Mouse (Mus musculus) stomach, postnatal 0 days (tissue): ENCODE measurements around the gene Arhgef10l. TPM values are rescaled to one million over a fixed set of nuclear protein-coding genes. Genes with fewer than 3 reads are reported as not detected.

Experiments used
- ATAC-seq: fragments of 200-750 bp; cut with Nextera tagmentation; 2 replicates; pipeline ENCODE4 v1.8.0; 2017; ENCODE audit not compliant: low FRiP score, low TSS enrichment
- DNase-seq: peaks from one replicate; pipeline ENCODE4 v3.0.0-alpha.2; 2016; ENCODE audit warnings: low spot score
- H3K27ac ChIP-seq: fragments of 300-500 bp; sonication (generic); replicated peaks from 2 replicates; pipeline ENCODE4 v1.5.1; 2014; ENCODE audit warnings: mild to moderate bottlenecking, control low read depth
- H3K27me3 ChIP-seq: fragments of 300-500 bp; sonication (generic); 2 replicates; pipeline ENCODE4 v1.6.1; 2014; ENCODE audit warnings: low read length; ENCODE audit not compliant: control insufficient read depth, insufficient read depth
- H3K36me3 ChIP-seq: fragments of 300-500 bp; sonication (generic); 2 replicates; pipeline ENCODE4 v1.6.1; 2014; ENCODE audit warnings: low read length, mixed read lengths; ENCODE audit not compliant: control insufficient read depth, insufficient read depth
- H3K4me1 ChIP-seq: fragments of 300-500 bp; sonication (generic); replicated peaks from 2 replicates; pipeline ENCODE4 v1.6.1; 2014; ENCODE audit warnings: antibody characterized with exemption; ENCODE audit not compliant: control insufficient read depth, insufficient read depth
- H3K4me2 ChIP-seq: fragments of 300-500 bp; sonication (generic); replicated peaks from 2 replicates; pipeline ENCODE4 v1.6.1; 2014; ENCODE audit warnings: low read depth, mild to moderate bottlenecking, control low read depth, moderate library complexity
- H3K4me3 ChIP-seq: fragments of 300-500 bp; sonication (generic); 2 replicates; pipeline ENCODE4 v1.5.1; 2014; ENCODE audit warnings: low read depth, low read length, control low read depth
- H3K9ac ChIP-seq: fragments of 300-500 bp; sonication (generic); 2 replicates; pipeline ENCODE4 v1.6.1; 2014; ENCODE audit warnings: mild to moderate bottlenecking, low read length, control low read depth, mixed read lengths
- H3K9me3 ChIP-seq: fragments of 300-500 bp; sonication (generic); 2 replicates; pipeline ENCODE4 v1.6.1; 2016; ENCODE audit warnings: low read length; ENCODE audit not compliant: control insufficient read depth
- CTCF ChIP-seq: IDR thresholded peaks from 2 replicates; pipeline ENCODE4 v1.5.1; 2016; ENCODE audit warnings: antibody characterized with exemption, low read depth, mild to moderate bottlenecking, moderate library complexity
- EP300 ChIP-seq: optimal IDR thresholded peaks from 2 replicates; pipeline ENCODE3; 2016; ENCODE audit warnings: antibody characterized with exemption
- WGBS: fragments of 180-500 bp; shearing (Covaris S2); extraction: QIAGEN DNeasy Blood & Tissue Kit; methylation state at CpG from one replicate; pipeline ENCODE4 v1.1.7; 2014; 5-methylcytosine and 5-hydroxymethylcytosine counted together
- polyA plus RNA-seq: library from polyadenylated mRNA; unstranded; fragments of >200 nt; fragmentation: Nextera tagmentation; extraction: Ambion mirVana; gene quantifications from 2 replicates; pipeline ENCODE4 v1.2.1, GENCODE M21; 2015

Gene Arhgef10l
- polyA plus RNA-seq, 1 experiment from 2014 or later, result 11.3 TPM

DNA sequence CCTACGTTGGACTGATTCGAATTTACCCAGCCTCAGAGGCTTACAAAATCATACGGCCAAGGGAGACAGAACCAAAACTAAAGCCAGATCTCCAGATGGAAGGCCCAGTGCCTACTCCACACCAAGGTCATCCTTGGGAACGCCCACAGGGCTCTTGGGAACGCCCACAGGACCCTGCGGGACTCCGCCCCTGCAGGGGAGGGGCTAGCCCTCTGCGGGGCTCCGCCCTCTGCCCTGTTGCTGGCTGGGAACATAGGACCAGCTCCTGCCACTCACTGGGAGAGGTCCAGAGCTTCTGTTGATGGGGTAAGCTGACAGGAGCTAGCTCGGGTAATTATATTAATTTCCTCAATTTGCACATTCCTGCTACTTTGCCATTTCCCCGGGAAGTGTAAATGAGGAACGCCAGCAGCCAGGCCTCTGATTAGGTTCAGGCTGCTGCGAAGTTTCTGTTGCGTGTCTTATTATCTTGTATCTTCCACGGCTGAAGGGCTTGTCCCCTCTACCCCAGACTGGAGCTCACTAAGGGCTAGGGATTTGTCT, 158.6 kb downstream of the Arhgef10l start:
- no peaks in the 10 kb centered on the region for H3K4me1 ChIP-seq
- no peak overlapping the region for H3K4me2 ChIP-seq
- no peak for TF ChIP-seq CTCF
- no peak for TF ChIP-seq EP300
- H3K27ac ChIP-seq, result no peak overlapping the region
- no peaks in the 10 kb centered on the region for H3K9me3 ChIP-seq
- H3K36me3 ChIP-seq, result no peaks in the 10 kb centered on the region
- 52% methylated on average over 15 of the region's 15 CpGs for WGBS
- H3K9ac ChIP-seq, result no peak overlapping the region
- no peaks in the 10 kb centered on the region for H3K27me3 ChIP-seq
- DNase-seq, result no peak
- 0 out of 2 replicates have a peak, but pooled peaks have one; percentile 26 for ATAC-seq
- H3K4me3 ChIP-seq, result no peak overlapping the region

DNA sequence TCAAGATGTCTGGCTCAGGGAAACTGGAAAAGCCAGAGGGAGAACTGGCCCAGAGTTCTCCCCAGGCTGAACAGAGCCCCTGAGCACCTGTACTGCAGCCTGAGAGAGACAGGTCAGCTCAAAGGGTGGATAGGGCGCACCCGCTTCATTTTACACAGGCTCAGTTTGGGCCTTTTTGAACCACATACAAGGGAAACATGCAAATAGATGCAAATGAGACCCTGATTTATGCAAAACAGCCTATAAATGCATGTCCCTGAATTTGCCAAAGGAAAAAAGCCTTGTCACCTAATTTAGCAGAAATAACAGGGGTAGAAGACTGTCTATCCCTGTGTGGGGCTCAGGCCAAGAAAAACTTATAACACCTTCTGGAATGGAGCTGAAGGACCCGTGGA, 160.2 kb downstream of the Arhgef10l start:
- no peak for ATAC-seq
- WGBS, result 85% methylated on average over 3 of the region's 3 CpGs
- no peak overlapping the region for H3K9ac ChIP-seq

DNA sequence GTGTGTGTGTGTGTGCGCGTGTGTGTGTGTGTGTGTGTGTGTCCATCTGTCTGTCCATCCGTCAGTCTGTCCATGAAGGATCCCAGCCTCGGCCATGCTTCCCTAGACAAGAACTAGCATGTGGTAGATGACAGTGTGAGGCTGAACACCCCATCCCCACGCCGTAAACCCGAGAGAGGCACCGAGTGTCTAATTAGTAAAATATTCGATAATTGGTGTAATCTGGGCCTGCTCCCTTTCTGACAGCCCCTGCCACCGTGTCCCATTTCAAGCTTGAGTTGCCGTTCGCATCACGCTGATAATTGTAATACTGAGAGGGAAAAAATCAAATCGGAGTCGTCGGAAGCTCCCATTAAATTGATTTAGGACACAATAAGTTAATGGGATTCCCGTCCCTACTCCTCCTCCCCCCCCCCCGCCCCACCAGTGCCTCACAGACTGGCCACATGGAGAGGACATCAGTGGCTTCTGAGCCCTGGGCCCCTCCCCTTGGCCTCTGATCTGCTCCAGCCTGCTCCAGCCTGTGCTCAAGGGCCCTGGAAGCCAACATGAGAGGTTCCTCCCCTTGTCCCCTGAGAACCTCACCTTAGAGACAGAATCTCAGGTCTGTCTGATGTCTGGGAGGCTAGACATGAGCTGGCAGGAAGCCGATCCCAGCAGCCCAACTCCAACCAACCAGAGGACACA, 160.7 kb downstream of the Arhgef10l start:
- Histone ChIP-seq H3K4me1 (no peaks in the 10 kb centered on the region), H3K9ac (no peak overlapping the region), H3K27me3 (no peaks in the 10 kb centered on the region), H3K4me3 (no peak overlapping the region), H3K4me2 (no peak overlapping the region), H3K27ac (no peak overlapping the region), H3K36me3 (no peaks in the 10 kb centered on the region), H3K9me3 (no peaks in the 10 kb centered on the region)
- TF ChIP-seq EP300, result no peak
- no peak for TF ChIP-seq CTCF
- ATAC-seq, result no peak
- 75% methylated on average over 19 of the region's 19 CpGs for WGBS
- no peak for DNase-seq

More for the DNA sequence above, 160.2 kb downstream of the Arhgef10l start:
- DNase-seq, result no peak
- no peaks in the 10 kb centered on the region for H3K9me3 ChIP-seq
- no peak overlapping the region for H3K4me2 ChIP-seq
- TF ChIP-seq EP300, result no peak
- no peak for TF ChIP-seq CTCF
- H3K4me1 ChIP-seq, result no peaks in the 10 kb centered on the region
- H3K4me3 ChIP-seq, result no peak overlapping the region
- H3K36me3 ChIP-seq, result no peaks in the 10 kb centered on the region
- H3K27me3 ChIP-seq, result no peaks in the 10 kb centered on the region
- no peak overlapping the region for H3K27ac ChIP-seq

DNA sequence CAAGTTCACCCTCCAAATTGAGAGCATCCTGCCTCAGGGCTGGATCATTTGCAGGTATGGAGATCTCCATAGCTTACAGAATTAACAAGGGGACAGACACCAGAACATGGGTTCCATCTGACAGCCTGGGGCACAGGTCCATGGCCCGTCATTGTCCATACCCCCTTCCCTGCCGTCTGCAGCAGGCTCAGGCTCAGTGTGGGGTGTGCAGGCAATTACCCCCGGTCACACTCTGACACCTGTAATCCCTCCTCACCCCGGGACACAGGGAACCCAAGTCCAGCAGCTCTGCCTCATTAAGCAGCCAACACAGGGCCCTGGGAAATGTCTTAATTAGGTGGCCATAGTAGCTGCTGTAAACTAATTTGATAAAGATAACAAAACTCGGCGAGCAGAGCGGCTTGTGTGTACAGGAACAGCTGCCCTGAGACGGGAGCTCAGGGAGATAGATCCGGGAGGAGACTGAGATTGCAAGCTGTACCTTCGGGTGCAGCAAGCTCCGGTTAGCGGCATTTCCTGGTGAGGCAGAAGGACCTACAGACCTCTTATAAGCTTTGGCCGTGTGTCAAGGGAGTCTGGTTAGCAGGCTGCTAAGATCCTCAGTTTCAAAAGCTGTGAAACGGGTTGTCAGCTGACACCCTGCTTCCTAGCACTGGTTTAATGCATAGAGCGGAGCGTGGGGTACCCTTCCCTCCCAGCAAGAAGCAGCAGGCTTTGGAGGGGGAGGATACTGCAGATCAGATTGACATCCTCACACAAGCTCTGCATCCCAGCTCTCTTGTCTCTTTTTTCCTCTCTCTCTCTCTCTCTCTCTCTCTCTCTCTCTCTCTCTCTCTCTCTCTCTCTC, 161.5 kb downstream of the Arhgef10l start:
- no peak overlapping the region for H3K4me3 ChIP-seq
- DNase-seq (no peak), ATAC-seq (no peak)
- no peaks in the 10 kb centered on the region for H3K4me1 ChIP-seq
- no peak overlapping the region for H3K9ac ChIP-seq
- no peak overlapping the region for H3K4me2 ChIP-seq
- H3K27ac ChIP-seq, result no peak overlapping the region
- no peak for TF ChIP-seq EP300
- TF ChIP-seq CTCF, result no peak
- no peaks in the 10 kb centered on the region for H3K36me3 ChIP-seq
- no peaks in the 10 kb centered on the region for H3K27me3 ChIP-seq
- WGBS, result 24% methylated on average over 16 of the region's 16 CpGs
- no peaks in the 10 kb centered on the region for H3K9me3 ChIP-seq

DNA sequence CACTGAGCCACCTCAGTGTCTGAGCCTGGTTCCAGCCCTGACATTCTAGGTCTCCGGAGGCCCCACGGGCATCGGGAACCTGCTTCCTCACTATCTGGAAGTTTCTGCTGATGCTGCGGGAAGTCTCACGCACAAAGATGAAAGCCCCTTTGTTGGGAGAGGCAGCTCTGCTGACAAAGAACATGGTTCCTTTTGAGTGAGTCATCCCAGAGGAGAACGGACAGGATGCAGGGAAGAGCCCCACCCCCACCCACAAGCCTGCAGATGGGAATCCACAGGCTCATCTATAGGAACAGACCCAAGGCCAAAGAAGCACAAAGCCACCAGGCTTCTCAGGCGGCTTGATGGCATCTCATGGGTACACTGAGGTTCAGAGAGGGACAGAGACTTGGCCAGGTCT, 165.0 kb downstream of the Arhgef10l start:
- no peaks in the 10 kb centered on the region for H3K27me3 ChIP-seq
- ATAC-seq, result no peak
- WGBS, result 50% methylated on average over 7 of the region's 7 CpGs

More for the DNA sequence above, 165.0 kb downstream of the Arhgef10l start:
- TF ChIP-seq CTCF, result no peak
- TF ChIP-seq EP300, result no peak
- no peak overlapping the region for H3K4me2 ChIP-seq
- H3K9me3 ChIP-seq, result no peaks in the 10 kb centered on the region
- no peak for DNase-seq
- H3K4me1 ChIP-seq, result no peaks in the 10 kb centered on the region
- H3K36me3 ChIP-seq, result no peaks in the 10 kb centered on the region
- no peak overlapping the region for H3K9ac ChIP-seq
- no peak overlapping the region for H3K27ac ChIP-seq
- H3K4me3 ChIP-seq, result no peak overlapping the region
